Comparison of ENCODE assay signal across 10 mouse cellular contexts in genomic region chr19:45530200-45530995, GRCm38 (mm10). TPM values are rescaled to one million over a fixed set of nuclear protein-coding genes. Genes with fewer than 3 reads are reported as not detected.
DNase-seq lines count a peak whose midpoint lies in the region; ATAC-seq lines count a peak whose summit lies in the region.
"Had no signal": no experiment of that assay in that cellular context is flagged by ENCODE, and none has a peak within 500 bp of the region (broad histone marks: within the 10 kb centered on the region; RNA-seq: fewer than 3 reads in every experiment).

No protein-coding gene starts in this region.

- H3K27ac ChIP-seq in intestine, embryonic 16.5 days (ENCODE audit: low read length), result no peak overlapping the region

- H3K36me3 ChIP-seq in intestine, embryonic 16.5 days (ENCODE audit: control insufficient read depth, insufficient read depth, low read length), result peaks cover 3% of the 10 kb centered on the region; the same call in 1 of the 2 replicates

- ATAC-seq in granulocyte monocyte progenitor cell, adult 5-6 weeks (replicated peaks; ENCODE audit: poor library complexity, severe bottlenecking), result peak; percentile 70
- peak; percentile 38 to 56 for ATAC-seq in hematopoietic stem cell, adult 5-6 weeks (replicated peaks in 1 of 2; ENCODE audit: insufficient read depth in 1 of 2, low FRiP score in 2 of 2, low TSS enrichment in 1 of 2, low read depth in 1 of 2, poor library complexity in 2 of 2, severe bottlenecking in 2 of 2)
- peak; percentile 48 for ATAC-seq in megakaryocyte progenitor cell, adult 5-6 weeks (replicated peaks; ENCODE audit: poor library complexity)
- no peak for ATAC-seq in intestine, embryonic 16.5 days
- ATAC-seq: forebrain, postnatal 0 days; hindbrain, embryonic 16.5 days had no signal

- peak; percentile 59 for DNase-seq in adrenal gland, adult 2 months
- DNase-seq in adrenal gland, adult 8-10 months, result no peak
- DNase-seq in cerebellum, postnatal 36 days, result no peak
- no peak for DNase-seq in gastrocnemius, postnatal 25 days
- DNase-seq: forebrain, postnatal 0 days had no signal

- no peaks in the 10 kb centered on the region for H3K9me3 ChIP-seq in intestine, embryonic 16.5 days (ENCODE audit: control insufficient read depth, low read length)

- no peak overlapping the region for H3K4me3 ChIP-seq in intestine, embryonic 16.5 days (ENCODE audit: low read length)

- H3K4me1 ChIP-seq in intestine, embryonic 16.5 days (ENCODE audit: control insufficient read depth, insufficient read depth, low read length), result 0 out of 2 replicates have a peak, but pooled peaks cover 2% of the 10 kb centered on the region

- H3K27me3 ChIP-seq in intestine, embryonic 16.5 days (replicated peaks; ENCODE audit: control insufficient read depth, insufficient read depth, low read length), result no peaks in the 10 kb centered on the region

- no peak overlapping the region for H3K9ac ChIP-seq in intestine, embryonic 16.5 days (ENCODE audit: low read depth, low read length)
- H3K9ac ChIP-seq: forebrain, postnatal 0 days had no signal

- no peak overlapping the region for H3K4me2 ChIP-seq in intestine, embryonic 16.5 days (ENCODE audit: low read depth, low read length)

- WGBS in intestine, embryonic 16.5 days, result 73% methylated on average over 15 of the region's 15 CpGs

RNA-seq across cellular contexts. Expression of gene Poll, which starts 29.9 kb away (rescaled TPM):
- total RNA-seq in adrenal gland, adult 2 months (2021), result 10 to 100 TPM; 10.3 to 14.9 TPM
- 11.3 and 11.9 TPM in 2 replicates for polyA plus RNA-seq in adrenal gland, adult 2 months (2012; rRNA removed)
- total RNA-seq in adrenal gland, adult 8-10 months (2022), result 10 to 100 TPM; 15.2 to 18.4 (median 16.7) TPM
- 13.0 and 15.1 TPM in 2 replicates for total RNA-seq in granulocyte monocyte progenitor cell, adult 5-6 weeks (2014; fragmentation: Nextera tagmentation)
- 6.6 and 14.4 TPM in 2 replicates for total RNA-seq in granulocyte monocyte progenitor cell, adult 5-6 weeks (2017)
- 12.2 and 13.2 TPM in 2 replicates for total RNA-seq in hematopoietic stem cell, adult 5-6 weeks (2017)
- 5.6 and 7.0 TPM in 2 replicates for total RNA-seq in megakaryocyte progenitor cell, adult 5-6 weeks (2015)
- 13.2 and 18.5 TPM in 2 replicates for total RNA-seq in megakaryocyte progenitor cell, adult 5-6 weeks (2017)
- total RNA-seq in gastrocnemius, postnatal 25 days (2021), result 10 to 100 TPM; 12.5 to 13.2 TPM
- polyA plus RNA-seq in intestine, embryonic 16.5 days (2015; fragmentation: Nextera tagmentation; extraction: Ambion mirVana), result 14.5 and 14.7 TPM in 2 replicates

RNA-seq across cellular contexts. Expression of gene Gm17018, which starts 30.0 kb away (rescaled TPM):
- total RNA-seq in adrenal gland, adult 2 months (2021), result 10 to 100 TPM; 29.0 to 38.0 TPM
- polyA plus RNA-seq in adrenal gland, adult 2 months (2012; rRNA removed), result 0.98 and 2.1 TPM in 2 replicates
- total RNA-seq in adrenal gland, adult 8-10 months (2022), result 10 to 100 TPM; 34.3 to 43.0 (median 36.2) TPM
- total RNA-seq in granulocyte monocyte progenitor cell, adult 5-6 weeks (2014; fragmentation: Nextera tagmentation), result 27.1 and 50.2 TPM in 2 replicates
- 31.8 and 42.4 TPM in 2 replicates for total RNA-seq in granulocyte monocyte progenitor cell, adult 5-6 weeks (2017)
- total RNA-seq in hematopoietic stem cell, adult 5-6 weeks (2017), result 21.6 and 35.8 TPM in 2 replicates
- total RNA-seq in megakaryocyte progenitor cell, adult 5-6 weeks (2015), result 21.1 and 32.4 TPM in 2 replicates
- total RNA-seq in megakaryocyte progenitor cell, adult 5-6 weeks (2017), result 39.5 and 40.6 TPM in 2 replicates
- 10 to 100 TPM; 16.3 to 16.5 TPM for total RNA-seq in gastrocnemius, postnatal 25 days (2021)
- polyA plus RNA-seq in intestine, embryonic 16.5 days (2015; fragmentation: Nextera tagmentation; extraction: Ambion mirVana), result 30.4 and 34.6 TPM in 2 replicates
